Mouse (Mus musculus) regulatory T cell (primary cell): Measurements from ENCODE around the gene Dcaf8.

ENCODE experiments used
- in situ Hi-C: fragments of 300-600 bp; cut with MboI, MseI; formaldehyde crosslinking; loops from one replicate; pipeline ENCODE4 v1.15.1; 2025; ENCODE audit warnings: high pct_unique_total_duplicates

Dcaf8 gene

DNA sequence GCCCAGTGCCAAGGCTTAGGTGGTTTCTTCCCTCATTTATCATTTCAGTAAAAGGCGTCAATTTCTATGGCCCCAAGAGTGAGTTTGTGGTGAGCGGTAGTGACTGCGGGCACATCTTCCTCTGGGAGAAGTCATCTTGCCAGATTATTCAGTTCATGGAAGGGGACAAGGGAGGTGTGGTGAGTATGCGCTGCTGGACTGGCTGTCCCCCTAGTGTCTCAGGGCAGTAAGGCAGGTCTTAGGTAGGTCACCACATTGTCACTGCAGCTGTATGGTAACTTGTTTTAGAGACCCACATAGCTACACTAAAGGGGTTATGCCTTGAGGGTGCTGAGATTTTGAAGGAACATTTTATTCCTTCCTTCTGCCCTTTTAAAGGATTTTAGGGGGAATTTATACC lies 41.0 kb downstream of the Dcaf8 start:
- in situ Hi-C loops = no loop called here

DNA sequence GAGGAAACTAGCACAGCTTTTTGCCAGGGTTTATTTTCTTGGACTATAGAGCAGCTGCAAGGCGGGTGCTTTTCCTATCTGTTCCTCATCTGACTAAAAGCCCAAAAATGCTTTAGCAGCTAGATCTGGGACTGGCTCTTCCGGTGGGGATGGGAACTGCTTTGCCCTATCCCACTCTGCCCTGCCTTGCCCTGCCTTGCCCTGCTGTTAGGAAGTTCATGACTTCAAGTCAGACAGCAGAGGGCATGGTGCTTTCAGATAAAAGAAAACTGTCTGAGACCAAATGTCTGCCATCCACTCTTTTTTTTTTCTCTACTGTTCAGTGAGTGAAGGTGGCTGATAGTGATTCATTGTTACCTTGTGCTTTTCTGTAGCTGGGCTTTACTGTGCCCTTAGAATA lies 43.7 kb downstream of the Dcaf8 start:
- in situ Hi-C loops = no loop called here

DNA sequence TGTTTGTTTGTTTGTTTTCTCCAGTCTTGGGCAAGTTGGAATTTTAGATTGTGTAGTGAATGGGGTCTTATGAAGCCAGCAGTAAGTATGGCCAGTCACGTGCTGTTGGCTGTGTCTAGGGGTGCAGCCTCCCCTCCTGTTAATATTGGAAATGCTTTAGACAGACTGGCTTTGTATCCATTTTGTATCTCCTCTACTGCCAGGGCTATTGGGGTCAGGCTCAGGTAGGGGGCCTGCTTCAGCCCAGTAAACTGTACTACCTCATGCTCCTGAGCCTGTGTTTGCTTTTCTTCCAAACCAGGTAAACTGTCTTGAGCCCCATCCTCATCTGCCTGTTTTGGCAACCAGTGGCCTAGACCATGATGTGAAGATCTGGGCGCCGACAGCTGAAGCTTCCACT lies 44.3 kb downstream of the Dcaf8 start:
- in situ Hi-C loops = no loop called here

DNA sequence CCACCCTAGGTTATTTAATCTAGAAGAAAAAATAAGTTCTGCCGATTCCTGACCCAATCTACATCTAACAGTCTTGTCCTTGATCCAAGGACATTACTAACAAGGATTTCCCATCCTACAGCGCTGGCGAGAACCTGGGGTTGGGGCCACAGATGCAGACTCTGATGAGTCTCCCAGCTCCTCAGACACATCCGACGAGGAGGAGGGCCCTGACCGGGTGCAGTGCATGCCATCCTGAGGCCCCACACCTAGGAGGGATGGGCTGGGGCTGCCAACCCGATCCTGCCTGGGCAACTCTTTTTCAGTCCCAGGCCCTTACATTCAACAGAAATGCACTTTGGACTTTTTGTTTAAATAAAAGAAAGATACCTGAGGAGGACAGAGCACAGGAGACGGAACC lies 46.6 kb downstream of the Dcaf8 start:
- in situ Hi-C loops = no loop called here

DNA sequence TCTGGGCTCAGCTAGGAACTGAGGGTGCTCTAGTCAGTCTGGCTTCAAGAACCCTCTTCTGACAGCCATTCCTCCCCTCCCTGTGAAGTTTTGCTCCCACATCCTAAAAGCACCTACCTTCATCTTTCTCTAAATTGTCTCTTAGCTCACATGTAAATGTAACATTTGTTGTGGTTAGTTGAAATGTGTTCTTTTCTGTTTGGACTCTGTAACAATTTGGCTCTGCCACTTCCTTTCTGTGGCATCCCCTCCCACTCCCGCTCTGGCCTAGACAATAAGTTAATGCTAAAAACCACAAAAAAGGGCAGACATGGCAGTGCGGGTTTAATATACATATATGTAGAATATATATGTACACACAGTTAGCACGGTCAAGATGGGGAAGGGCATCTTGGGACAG lies 49.3 kb downstream of the Dcaf8 start:
- in situ Hi-C loops = no loop called here

DNA sequence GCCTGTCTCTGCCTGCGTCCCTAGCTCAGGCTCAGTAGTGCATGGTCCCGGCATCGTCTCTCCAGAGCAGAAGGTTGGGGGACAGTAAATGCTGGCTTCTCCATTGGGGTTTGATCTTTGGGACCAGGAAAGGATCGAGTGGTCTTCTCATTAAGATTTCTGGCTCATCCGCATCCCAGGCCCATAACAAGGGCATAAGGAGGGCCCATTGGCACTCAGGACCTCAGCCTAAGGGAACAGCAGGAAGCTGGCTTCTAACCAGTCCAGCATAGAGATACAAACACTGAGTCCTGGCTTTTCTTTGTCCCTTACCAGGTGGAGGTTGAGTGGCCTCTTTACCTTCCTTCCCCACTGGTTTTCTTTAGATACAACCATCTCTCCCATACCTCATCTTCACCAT lies 50.0 kb downstream of the Dcaf8 start:
- in situ Hi-C loops = no loop called here

DNA sequence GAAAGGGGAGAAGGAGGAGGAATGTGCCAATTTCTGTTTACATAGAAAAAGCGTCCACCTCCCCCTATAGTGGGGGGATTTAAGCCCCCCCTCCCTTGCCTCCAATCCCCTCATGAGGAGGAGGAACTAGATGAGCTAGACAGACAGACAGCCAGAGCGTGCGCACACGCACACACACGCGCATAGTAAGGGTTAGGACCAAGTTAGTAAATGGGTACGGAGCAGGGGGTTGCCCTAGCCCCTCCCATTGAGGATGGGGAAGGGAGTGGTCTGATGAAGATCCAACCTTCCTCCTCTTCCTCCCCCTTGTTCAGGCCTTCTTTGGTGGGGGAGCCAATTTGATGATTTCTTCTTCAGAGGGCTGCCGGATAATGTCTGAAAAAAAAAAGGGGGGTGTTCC lies 50.4 kb downstream of the Dcaf8 start:
- in situ Hi-C loops = no loop called here

DNA sequence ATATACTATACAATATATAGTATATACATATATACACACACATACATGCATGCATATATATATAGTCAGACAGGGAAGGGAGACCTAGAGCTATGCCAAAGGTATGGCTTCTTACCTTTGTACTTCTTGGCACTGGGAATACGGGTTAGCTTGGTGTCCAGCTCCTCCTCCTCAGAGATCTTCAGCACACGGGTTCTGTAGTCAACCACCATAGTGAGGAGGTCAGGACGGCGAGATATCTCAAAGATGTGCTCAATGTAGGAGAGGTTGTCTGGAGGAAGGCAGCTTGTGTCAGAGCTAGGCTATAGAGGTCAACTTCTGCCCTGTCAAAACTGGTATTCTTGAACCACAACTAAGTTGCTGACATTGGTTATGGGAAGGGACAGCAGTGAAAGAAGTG lies 51.1 kb downstream of the Dcaf8 start:
- in situ Hi-C loops = no loop called here

DNA sequence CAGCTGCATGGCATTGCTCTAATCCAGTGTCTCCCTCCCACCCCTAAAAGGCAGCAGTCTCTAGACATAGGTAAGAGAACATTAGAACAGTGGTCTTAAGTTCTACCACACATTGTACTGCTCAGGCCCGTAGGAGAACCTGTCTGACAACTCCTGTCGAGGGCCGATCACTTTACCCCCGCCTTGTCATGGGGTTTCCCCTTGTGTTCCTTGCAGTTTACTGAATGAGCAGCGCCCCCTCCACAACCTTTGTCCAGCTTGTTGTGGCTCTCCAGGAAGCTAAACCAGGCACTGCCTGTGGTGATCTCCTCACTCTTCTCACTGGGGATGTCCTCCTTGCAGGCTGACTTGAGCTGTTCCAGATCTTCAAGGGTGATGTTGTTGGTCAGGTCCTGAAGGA lies 52.3 kb downstream of the Dcaf8 start:
- in situ Hi-C loops = no loop called here

DNA sequence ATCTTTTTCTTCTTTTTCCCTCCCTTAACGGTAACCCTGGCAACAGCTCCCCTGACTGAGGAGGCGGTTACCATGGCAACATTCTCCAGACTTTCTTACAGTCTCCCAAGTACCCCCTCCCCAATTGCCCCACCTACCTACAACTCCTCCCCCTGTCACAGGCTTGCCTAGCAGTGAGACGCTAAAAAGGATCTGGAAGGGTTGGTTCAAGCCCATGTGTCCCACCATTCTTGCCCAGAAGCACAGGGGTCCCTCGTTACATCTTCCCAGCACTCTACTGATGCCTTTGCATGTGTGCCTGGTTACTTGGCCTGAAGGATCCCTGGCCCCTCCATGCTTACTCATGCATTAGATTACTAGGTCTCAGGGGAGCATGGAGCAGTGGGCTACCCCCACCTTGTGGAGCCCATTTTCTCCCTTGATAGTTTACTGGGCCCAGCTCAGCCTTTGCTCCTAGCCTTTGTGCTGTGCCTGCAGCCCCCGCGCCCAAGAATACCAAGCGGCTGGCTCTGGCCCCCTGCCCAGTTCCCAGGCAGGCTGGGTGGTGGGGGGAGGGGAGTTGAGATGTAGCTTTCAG lies 53.1 kb downstream of the Dcaf8 start:
- in situ Hi-C loops = no loop called here

DNA sequence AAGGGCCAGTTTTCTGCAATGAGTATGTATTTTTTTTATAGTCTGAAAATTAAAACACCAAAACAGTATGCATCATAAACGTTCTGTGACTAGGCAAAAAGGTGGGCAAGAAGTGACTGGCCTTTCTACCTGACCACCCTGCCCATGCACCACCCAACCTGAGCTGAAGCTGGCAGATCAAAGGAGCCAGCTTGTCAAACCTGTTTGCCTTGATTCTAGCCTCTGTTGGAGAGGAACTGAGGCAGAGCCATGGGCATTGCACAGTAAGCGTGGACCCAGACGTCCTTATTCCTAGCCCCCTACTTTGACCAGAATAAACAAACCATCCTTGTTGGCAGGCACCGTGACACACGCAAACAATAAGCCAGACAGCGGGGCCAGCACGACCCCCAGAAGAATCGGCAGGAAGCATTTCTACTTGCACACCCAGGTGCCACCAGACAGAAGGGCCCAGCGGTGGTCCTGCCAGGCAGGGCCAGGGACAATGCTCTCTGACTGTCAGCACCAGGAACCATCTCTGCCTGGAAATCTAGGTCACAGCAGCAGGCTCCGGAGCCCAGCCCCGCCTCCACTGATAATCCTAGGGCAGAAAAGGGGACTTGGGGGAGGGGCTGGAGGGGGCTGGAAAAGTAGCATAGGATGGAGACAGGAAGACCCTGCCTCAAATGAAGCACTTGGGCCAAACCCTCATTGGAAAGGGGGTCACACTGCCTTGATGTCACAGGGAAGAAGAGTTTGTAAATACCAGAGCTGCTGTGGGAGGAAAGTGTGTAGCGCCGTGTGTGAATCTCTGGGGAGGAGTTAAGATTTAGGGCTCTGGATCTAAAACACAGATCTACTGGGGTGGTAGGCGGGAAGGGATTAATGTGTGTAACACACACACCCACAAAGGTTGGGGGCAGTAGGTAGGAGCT lies 54.3 kb downstream of the Dcaf8 start:
- in situ Hi-C loops = no loop called here

DNA sequence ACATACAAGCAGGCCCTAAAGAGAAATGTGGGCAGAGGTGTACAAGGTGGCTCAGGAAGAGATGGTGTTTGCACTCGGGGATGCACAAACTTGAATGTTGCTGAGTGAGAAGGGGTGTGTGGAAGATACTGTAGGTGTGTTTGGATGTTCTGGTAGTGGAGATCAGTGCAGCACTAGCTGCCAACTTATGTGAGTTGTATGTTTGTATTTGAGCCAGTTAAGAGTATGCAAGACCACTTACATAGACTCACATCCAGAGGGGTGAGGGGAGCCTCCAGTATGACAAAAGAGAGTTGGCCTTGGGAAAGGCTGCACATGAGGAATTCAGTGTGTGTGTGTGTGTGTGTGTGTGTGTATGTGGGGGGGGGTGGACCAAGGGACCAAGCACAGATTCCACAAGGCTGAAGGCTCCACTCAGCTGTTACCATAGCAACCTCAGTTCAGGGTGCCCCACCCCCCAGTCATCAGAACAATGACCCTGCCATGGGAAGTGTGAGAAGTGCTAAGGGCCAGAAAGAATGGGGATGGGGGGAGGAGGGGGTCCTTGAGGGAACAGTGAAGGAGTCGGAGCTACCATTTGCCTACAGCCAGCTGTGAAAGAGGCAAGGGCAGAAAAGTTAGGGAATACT lies 55.1 kb downstream of the Dcaf8 start:
- in situ Hi-C loops = no loop called here

DNA sequence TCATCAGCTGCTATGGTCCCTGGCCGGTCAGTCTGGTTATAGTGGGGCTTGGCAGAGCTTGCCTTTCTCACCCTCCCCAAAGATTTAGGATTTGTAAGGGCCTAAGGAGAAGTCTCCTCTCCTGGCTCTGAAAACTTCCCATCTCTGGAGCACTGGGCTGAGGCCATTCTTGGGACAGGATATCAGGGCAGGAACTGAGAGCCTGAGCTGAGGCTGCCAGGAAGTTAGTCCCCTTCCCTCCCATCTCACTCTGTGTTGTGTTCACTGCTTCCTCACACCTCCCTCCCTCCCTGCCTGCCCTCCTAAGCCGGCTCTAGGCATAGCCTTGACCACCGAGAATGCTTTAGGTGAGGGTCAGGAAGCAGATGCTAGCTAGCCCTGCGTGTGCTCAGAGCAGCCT lies 55.7 kb downstream of the Dcaf8 start:
- in situ Hi-C loops = no loop called here

DNA sequence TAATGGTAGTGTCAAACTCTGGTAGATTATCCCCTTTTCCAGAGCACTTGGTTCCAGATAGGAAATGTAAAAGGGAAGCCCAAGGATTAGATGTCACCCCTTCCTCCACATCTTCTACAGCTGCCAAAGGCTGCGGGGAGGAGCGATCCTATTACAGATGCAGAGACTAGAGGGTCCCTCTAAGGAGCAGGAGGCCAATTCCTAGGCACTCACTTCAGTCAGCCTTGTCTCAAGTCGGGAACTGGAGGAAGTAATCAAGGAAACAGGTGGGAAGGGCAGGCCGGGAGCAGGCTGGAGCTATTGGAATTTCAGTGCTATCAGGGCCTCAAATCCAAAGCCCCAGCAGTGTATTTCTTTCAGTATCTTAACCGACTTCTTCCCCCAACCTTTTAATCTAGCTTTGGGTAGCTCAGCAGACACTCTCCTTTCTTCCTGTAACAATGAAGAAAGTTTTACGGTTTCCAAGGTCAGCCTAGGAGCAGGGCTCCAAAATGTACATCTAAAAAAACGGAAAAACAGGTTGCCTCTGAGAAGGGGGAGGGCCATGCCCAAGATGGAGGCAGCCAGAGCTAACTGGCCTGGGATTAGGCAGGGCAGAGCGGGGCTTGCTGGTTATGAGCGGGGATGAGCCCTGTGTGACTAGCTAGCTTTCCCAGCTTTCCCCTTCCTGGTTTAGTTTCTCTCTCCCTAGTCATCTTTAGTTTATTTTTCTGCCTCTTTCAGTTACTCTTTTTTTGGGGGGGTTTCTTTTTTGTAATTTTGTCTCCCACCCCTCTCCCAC lies 56.3 kb downstream of the Dcaf8 start:
- in situ Hi-C loops = no loop called here

DNA sequence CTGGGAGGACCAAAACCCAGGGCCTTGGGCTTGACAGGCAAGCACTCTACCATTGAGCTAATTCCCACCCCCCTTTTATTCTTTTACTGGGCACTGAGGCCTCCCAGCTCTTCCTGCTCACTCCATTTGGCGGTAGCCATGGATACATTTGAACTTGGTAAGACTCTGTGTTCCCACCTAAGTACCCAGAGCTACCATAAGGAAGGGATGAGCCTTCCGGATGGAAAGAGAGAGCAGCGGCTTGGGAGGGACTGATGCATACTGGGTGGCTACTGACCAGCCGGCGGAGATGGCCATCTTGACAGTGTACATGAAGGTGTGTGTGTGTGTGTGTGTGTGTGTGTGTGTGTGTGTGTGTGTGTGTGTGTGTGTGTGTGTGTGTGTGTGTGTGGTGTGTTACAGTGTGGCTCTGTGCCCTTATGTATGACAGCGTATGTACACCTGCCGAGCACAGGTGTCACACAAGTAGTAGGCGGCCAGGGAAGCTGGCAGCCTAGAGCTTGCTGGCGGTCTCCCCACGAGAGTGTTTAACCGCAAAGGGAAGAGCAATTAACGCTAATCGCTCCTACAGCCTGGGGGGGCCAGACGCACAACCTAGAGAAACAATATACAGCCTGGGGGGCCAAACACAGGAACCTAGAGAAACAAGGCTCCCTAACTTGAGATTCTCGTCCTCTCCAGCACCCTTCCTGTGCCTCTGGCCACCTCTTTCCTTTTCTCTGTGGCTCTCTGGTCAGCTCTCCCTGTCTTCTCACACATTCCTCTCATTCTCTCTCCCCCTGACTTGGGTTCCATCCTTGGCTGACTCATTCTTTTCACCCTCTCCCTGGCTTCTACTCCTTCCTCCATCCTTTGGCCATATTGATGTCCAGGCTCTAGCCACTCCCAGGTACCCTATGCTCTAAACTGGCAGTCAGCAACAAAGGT lies 57.2 kb downstream of the Dcaf8 start:
- in situ Hi-C loops = no loop called here

DNA sequence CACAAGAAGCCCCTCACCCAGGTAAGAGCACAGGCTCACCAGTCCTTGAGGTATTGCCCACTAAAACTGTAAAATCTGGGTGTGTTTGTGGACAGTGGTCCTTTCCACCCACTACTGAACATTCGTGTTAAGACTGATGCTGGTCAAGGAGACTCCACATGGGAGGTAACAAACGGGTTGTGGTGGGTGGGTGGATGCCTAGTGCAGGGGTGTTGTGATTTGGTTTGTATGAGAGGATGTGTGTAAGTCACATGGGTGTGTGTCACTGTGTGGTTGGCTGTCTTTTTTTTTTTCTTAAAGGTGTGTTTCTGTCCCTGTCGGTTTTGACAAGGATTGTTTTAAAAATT lies 57.8 kb downstream of the Dcaf8 start:
- in situ Hi-C loops = no loop called here

DNA sequence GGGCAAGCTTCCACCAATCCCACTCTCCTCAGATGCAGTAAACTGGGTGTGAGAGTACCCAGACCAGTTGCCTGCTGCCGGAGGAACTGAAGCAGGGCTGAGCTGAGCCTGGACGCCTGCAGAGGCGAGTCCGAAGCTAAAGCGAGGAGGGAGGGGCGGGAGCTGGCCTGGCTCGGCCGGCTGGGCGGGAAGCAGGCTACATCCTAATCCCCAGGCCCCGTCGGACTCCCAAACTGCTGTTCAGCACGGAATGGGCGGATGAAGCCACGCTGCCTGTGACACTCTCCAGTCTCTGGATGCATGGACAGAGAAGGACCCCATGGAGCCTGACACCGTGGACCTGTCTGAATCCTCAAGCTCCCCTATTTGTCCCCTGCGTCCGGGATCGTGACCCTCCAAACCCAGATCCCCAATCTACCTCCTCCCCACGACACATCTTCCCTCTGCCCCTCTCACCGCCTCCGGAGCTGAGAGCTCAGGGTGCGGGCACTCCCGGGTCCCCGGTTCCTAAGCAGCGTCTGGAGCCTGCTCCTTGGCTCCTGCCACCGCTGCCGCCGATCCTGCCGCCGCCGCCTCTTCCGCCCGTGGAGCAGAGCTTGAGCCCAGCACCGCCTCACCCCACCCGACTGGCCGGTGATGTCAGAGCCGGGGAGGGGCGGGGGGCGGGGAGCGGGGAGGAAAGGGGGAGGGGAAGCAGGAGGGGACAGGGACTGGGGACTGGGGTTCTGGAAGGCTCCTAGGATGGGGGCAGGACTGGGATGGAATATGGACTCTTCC lies 58.4 kb downstream of the Dcaf8 start, which contains the start of gene Pea15a:
Gene Pea15a, minus strand, starts transcription at position 664 of the 777 bp plus-strand sequence.
- in situ Hi-C loops = no loop called here

DNA sequence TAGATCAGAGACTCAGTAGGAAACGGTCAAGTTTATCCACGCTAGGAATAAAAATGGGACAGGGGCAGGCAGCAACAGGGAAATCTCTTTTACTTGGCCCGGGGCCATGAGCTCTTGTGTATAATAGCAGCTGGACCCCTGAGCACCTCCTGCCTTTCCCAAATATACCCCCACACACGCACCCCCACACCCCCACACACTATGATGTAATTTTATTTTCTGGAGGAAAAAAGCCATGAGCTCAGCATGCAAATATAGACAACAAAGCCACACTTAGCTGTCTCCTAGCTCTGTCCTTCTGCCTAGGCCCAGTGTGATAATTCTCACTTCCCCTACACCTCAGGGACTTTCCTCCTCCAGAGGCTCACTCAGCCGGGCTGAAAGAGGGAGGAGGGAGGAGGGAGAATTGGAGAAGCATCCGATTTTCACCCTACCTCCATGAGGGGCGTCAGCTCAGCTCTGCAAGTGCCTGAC lies 59.3 kb downstream of the Dcaf8 start:
- in situ Hi-C loops = no loop called here

DNA sequence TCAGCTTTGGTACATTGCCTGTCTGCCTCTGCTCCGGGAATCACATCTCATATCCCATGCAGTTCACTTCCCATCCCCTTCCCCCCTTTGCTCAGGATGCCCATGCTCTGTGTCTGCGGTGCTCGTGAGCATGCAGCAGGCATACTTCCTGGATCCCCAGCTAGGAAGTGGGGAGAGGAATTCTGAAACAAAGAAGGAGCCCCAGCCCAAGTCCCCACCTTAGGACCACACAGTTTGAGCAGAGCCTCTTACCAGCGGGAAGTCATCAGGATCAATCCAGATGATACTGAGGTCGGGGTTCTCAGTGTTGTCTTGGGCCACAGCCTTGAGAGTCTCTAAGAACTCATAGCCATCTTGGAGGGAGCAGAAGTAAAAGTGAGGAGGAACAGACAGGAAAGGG lies 64.9 kb downstream of the Dcaf8 start:
- in situ Hi-C loops = loop anchor here (10.0 kb wide), 1 partner anchor 92 kb away; no protein-coding TSS in a partner anchor

DNA sequence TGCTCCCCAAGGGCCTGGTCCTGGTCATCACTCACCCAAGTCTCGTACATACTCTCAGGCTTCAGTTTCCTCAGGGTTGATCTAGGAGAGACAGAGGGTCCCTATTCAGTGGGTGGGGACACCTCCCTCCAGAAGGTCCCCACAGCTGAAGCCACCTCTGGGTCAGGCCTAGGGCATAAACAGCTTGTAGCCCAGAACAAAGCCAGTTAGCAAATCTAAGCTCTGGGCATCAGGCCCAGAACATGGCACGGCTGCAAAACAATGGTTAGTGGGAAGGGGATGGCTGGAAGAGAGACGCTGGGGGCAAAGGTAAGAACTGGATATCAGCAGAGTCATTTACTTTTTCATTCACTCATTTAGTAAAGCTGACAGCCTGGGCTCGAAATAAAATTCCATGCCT lies 65.9 kb downstream of the Dcaf8 start:
- in situ Hi-C loops = loop anchor here (10.0 kb wide), 1 partner anchor 91 kb away; no protein-coding TSS in a partner anchor
